In genomic region chr9:106617496-106617895, GRCm38 (mm10) we compare ENCODE assay signal across 36 mouse cellular contexts. TPM values are rescaled to one million over a fixed set of nuclear protein-coding genes. Genes with fewer than 3 reads are reported as not detected.
A peak's percentile ranks its signal among the peaks of the same experiment; 100 is the strongest.
DNase-seq lines count a peak whose midpoint lies in the region; ATAC-seq and TF ChIP-seq lines count a peak whose summit lies in the region.
"Had no signal": no experiment of that assay in that cellular context is flagged by ENCODE, and none has a peak within 500 bp of the region (broad histone marks: within the 10 kb centered on the region; RNA-seq: fewer than 3 reads in every experiment).

No protein-coding gene starts in this region.

- no peak for ATAC-seq in CD4-positive, CD25-positive, alpha-beta regulatory T cell, adult 4 months
- ATAC-seq: forebrain, embryonic 14.5 days; forebrain, postnatal 0 days had no signal

- intact Hi-C loops in gastrocnemius, adult 2 months (cut with DNase I) = no loop called here

- no peak overlapping the region for H3K27ac ChIP-seq in gastrocnemius, adult 2 months
- H3K27ac ChIP-seq: embryonic facial prominence, embryonic 12.5 days; embryonic facial prominence, embryonic 15.5 days; heart, adult 2 months; heart, embryonic 10.5 days; heart, embryonic 13.5 days; hindbrain, embryonic 12.5 days; hindbrain, embryonic 15.5 days had no signal

- no peak for TF ChIP-seq CTCF in gastrocnemius, adult 2 months (IDR thresholded peaks at IDR 0.05)

- DNase-seq in brain, adult 2 months (ENCODE audit: low read depth, low spot score) = peak; percentile 55
- peak; percentile 81 to 93 for DNase-seq in layer of hippocampus, adult 18-20 months (ENCODE audit: low spot score in 2 of 2)
- peak; percentile 92 for DNase-seq in layer of hippocampus, adult 9-10 months (ENCODE audit: low spot score)
- DNase-seq in layer of hippocampus, postnatal 14 days (ENCODE audit: low spot score in 2 of 2) = peak; percentile 70 to 90
- DNase-seq in gastrocnemius, adult 2 months = no peak
- no peak for DNase-seq in embryo, embryonic 9.5 days (ENCODE audit: extremely low spot score)
- no peak for DNase-seq in testis, postnatal 10 days (ENCODE audit: low spot score)
- DNase-seq: adrenal gland, adult 2 months; adrenal gland, postnatal 14 days; B cell, adult 2 months; cerebellum, adult 11-12 months; cerebellum, adult 8-10 months; cerebellum, postnatal 14 days; forebrain, postnatal 0 days; gastrocnemius, postnatal 25 days; heart, adult 2 months; heart, postnatal 14 days had no signal

- no peak overlapping the region for H3K4me3 ChIP-seq in gastrocnemius, adult 2 months
- H3K4me3 ChIP-seq: embryonic facial prominence, embryonic 12.5 days; embryonic facial prominence, embryonic 15.5 days; heart, adult 2 months; heart, embryonic 10.5 days; heart, embryonic 13.5 days; hindbrain, embryonic 12.5 days; hindbrain, embryonic 15.5 days had no signal

RNA-seq across cellular contexts. Expression of gene Iqcf6, which starts 8.9 kb away (rescaled TPM):
- total RNA-seq in layer of hippocampus, adult 18-20 months (2021) = not detected
- not detected for total RNA-seq in layer of hippocampus, postnatal 14 days (2021)
- not detected for total RNA-seq in gastrocnemius, adult 2 months (2021)
- polyA plus RNA-seq in CD4-positive, CD25-positive, alpha-beta regulatory T cell, adult 4 months (2017; shearing (Covaris generic)) = not detected
- total RNA-seq: adrenal gland, adult 2 months; adrenal gland, postnatal 14 days; adrenal gland, postnatal 4 days; common myeloid progenitor, adult 5-6 weeks; forebrain, postnatal 0 days; gastrocnemius, adult 8-10 months; gastrocnemius, postnatal 25 days; heart, adult 2 months; heart, postnatal 14 days; hematopoietic stem cell, adult 5-6 weeks; MEL had no signal
- polyA plus RNA-seq: adrenal gland, adult 2 months; brain, embryonic 14.5 days; embryonic facial prominence, embryonic 12.5 days; embryonic facial prominence, embryonic 15.5 days; forebrain, embryonic 11.5 days; forebrain, embryonic 14.5 days; forebrain, postnatal 0 days; frontal cortex, adult 2 months; gonadal fat pad, adult 2 months; heart, adult 2 months; heart, embryonic 10.5 days; heart, embryonic 13.5 days; heart, embryonic 16.5 days; hindbrain, embryonic 12.5 days; hindbrain, embryonic 15.5 days; intestine, embryonic 14.5 days had no signal

RNA-seq across cellular contexts. Expression of gene Grm2, which starts 38.4 kb away (rescaled TPM):
- 10 to 100 TPM; 66.1 to 71.2 TPM for total RNA-seq in layer of hippocampus, adult 18-20 months (2021)
- total RNA-seq in layer of hippocampus, postnatal 14 days (2021) = 10 to 100 TPM; 35.7 to 38.5 TPM
- not detected for total RNA-seq in gastrocnemius, adult 2 months (2021)
- polyA plus RNA-seq in CD4-positive, CD25-positive, alpha-beta regulatory T cell, adult 4 months (2017; shearing (Covaris generic)) = not detected
- total RNA-seq: adrenal gland, adult 2 months; adrenal gland, postnatal 14 days; common myeloid progenitor, adult 5-6 weeks; gastrocnemius, adult 8-10 months; gastrocnemius, postnatal 25 days; heart, adult 2 months; heart, postnatal 14 days; hematopoietic stem cell, adult 5-6 weeks; MEL had no signal
- polyA plus RNA-seq: adrenal gland, adult 2 months; embryonic facial prominence, embryonic 15.5 days; gonadal fat pad, adult 2 months; heart, adult 2 months; heart, embryonic 13.5 days; heart, embryonic 16.5 days; intestine, embryonic 14.5 days had no signal

RNA-seq across cellular contexts. Expression of gene Iqcf4, which starts 46.7 kb away (rescaled TPM):
- total RNA-seq in layer of hippocampus, adult 18-20 months (2021) = not detected
- not detected for total RNA-seq in layer of hippocampus, postnatal 14 days (2021)
- total RNA-seq in gastrocnemius, adult 2 months (2021) = not detected
- not detected for polyA plus RNA-seq in CD4-positive, CD25-positive, alpha-beta regulatory T cell, adult 4 months (2017; shearing (Covaris generic))
- total RNA-seq: adrenal gland, adult 2 months; adrenal gland, postnatal 14 days; adrenal gland, postnatal 4 days; common myeloid progenitor, adult 5-6 weeks; forebrain, postnatal 0 days; gastrocnemius, adult 8-10 months; gastrocnemius, postnatal 25 days; heart, adult 2 months; heart, postnatal 14 days; hematopoietic stem cell, adult 5-6 weeks; MEL had no signal
- polyA plus RNA-seq: adrenal gland, adult 2 months; brain, embryonic 14.5 days; embryonic facial prominence, embryonic 12.5 days; embryonic facial prominence, embryonic 15.5 days; forebrain, embryonic 11.5 days; forebrain, embryonic 14.5 days; forebrain, postnatal 0 days; frontal cortex, adult 2 months; heart, adult 2 months; heart, embryonic 10.5 days; heart, embryonic 13.5 days; heart, embryonic 16.5 days; hindbrain, embryonic 12.5 days; hindbrain, embryonic 15.5 days; intestine, embryonic 14.5 days had no signal

RNA-seq across cellular contexts. Expression of gene Iqcf3, which starts 56.1 kb away (rescaled TPM):
- total RNA-seq in layer of hippocampus, adult 18-20 months (2021) = not detected
- total RNA-seq in layer of hippocampus, postnatal 14 days (2021) = not detected
- not detected for total RNA-seq in gastrocnemius, adult 2 months (2021)
- polyA plus RNA-seq in CD4-positive, CD25-positive, alpha-beta regulatory T cell, adult 4 months (2017; shearing (Covaris generic)) = not detected
- total RNA-seq: adrenal gland, adult 2 months; adrenal gland, postnatal 14 days; adrenal gland, postnatal 4 days; common myeloid progenitor, adult 5-6 weeks; forebrain, postnatal 0 days; gastrocnemius, adult 8-10 months; gastrocnemius, postnatal 25 days; heart, adult 2 months; heart, postnatal 14 days; hematopoietic stem cell, adult 5-6 weeks; MEL had no signal
- polyA plus RNA-seq: adrenal gland, adult 2 months; brain, embryonic 14.5 days; embryonic facial prominence, embryonic 12.5 days; embryonic facial prominence, embryonic 15.5 days; forebrain, embryonic 11.5 days; forebrain, embryonic 14.5 days; forebrain, postnatal 0 days; frontal cortex, adult 2 months; heart, adult 2 months; heart, embryonic 10.5 days; heart, embryonic 13.5 days; heart, embryonic 16.5 days; hindbrain, embryonic 12.5 days; hindbrain, embryonic 15.5 days; intestine, embryonic 14.5 days had no signal

Comparison
In these comparisons a context has a peak if more than half of its experiments do, and no peak if none do; other contexts are left out.
1. DNase-seq: peak in brain, adult 2 months (single experiment), layer of hippocampus, adult 18-20 months (2 of 2), layer of hippocampus, adult 9-10 months (single experiment) and layer of hippocampus, postnatal 14 days (2 of 2); none in gastrocnemius, adult 2 months (single experiment), embryo, embryonic 9.5 days (single experiment) and testis, postnatal 10 days (single experiment).
2. RNA of gene Grm2, which starts 38.4 kb away (total RNA-seq): 66.1 to 71.2 TPM in layer of hippocampus, adult 18-20 months and 35.7 to 38.5 TPM in layer of hippocampus, postnatal 14 days; not detected in gastrocnemius, adult 2 months; every median in the first group is over 10 times any median in the second.